Mouse (Mus musculus): ENCODE results near the gene Olfr399. TPM values are rescaled to one million over a fixed set of nuclear protein-coding genes. Genes with fewer than 3 reads are reported as not detected.

The Olfr399 gene
- not detected in 2 replicates for polyA plus RNA-seq (2014; fragmentation: Nextera tagmentation; extraction: Ambion mirVana)

DNA sequence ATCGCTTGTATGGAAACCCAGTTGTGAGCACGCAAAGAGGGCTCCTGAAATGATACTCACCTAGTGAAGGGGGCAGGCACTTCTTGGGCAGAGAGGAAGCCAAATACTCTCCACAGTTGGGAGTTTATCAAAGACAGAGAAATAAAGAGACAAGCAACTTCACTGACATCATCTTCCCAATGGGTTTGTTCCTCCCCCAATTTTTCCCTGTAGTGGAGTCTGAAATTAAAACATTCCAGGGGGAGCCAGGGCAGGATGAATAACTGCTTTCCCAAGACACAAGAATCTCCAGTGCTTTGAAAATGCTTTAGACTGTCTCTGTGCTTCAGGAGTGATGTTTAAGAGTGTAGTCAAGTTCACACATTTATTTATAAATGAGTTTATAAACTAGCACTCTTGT, at the start of gene Olfr399, which contains the start of gene Olfr139:
TSS of gene Olfr399 (minus strand) at position 165 of the 400 bp plus-strand sequence.
TSS of gene Olfr139 (minus strand) at position 101 of the 400 bp plus-strand sequence.
- Histone ChIP-seq H3K9me3 (ENCODE audit: control insufficient read depth, low read depth, low read length) (no peaks in the 10 kb centered on the region), H3K4me3 (ENCODE audit: low read depth, low read length) (no peak within 1 kb of the TSS), H3K27ac (ENCODE audit: low read length) (no peak within 1 kb of the TSS), H3K36me3 (ENCODE audit: control insufficient read depth, insufficient read depth, low read length) (no peaks in the 10 kb centered on the region), H3K4me2 (replicated peaks; ENCODE audit: low read depth, low read length) (no peak within 1 kb of the TSS), H3K27me3 (ENCODE audit: control insufficient read depth, insufficient read depth, low read length) (no peaks in the 10 kb centered on the region), H3K4me1 (ENCODE audit: control insufficient read depth, insufficient read depth, low read length) (no peaks in the 10 kb centered on the region), H3K9ac (replicated peaks; ENCODE audit: low read depth, low read length) (no peak within 1 kb of the TSS)
- WGBS: 84% methylated on average over 2 of the region's 2 CpGs
- no peak for ATAC-seq (ENCODE audit: insufficient number of reproducible peaks, insufficient read depth, low FRiP score, low read depth)

DNA sequence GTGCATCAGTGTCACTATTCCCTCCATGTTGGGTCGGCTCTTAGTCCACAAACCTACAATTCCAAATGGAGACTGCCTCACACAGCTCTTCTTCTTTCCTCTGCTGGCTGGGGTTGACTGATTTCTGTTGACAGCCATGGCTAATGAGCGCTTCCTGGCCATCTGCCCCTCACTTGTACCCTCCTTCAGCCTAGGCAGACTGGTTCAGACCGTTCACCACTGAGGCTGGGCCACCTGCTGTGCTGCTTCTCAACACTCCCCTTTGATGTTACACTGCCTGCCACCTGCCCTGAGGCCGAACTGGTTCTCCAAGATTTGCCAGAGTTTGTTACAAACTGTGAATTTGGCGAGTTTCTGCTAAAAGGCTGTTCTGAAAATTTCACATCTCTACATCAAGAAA, 48.7 kb upstream of the Olfr399 start:
- H3K4me1 ChIP-seq (ENCODE audit: control insufficient read depth, insufficient read depth, low read length): no peaks in the 10 kb centered on the region
- no peak overlapping the region for H3K27ac ChIP-seq (ENCODE audit: low read length)
- no peak overlapping the region for H3K4me3 ChIP-seq (ENCODE audit: low read depth, low read length)
- no peaks in the 10 kb centered on the region for H3K27me3 ChIP-seq (ENCODE audit: control insufficient read depth, insufficient read depth, low read length)
- H3K9ac ChIP-seq (replicated peaks; ENCODE audit: low read depth, low read length): no peak overlapping the region
- H3K9me3 ChIP-seq (ENCODE audit: control insufficient read depth, low read depth, low read length): 0 out of 2 replicates have a peak, but pooled peaks cover 2% of the 10 kb centered on the region
- ATAC-seq (ENCODE audit: insufficient number of reproducible peaks, insufficient read depth, low FRiP score, low read depth): no peak
- H3K4me2 ChIP-seq (replicated peaks; ENCODE audit: low read depth, low read length): no peak overlapping the region
- no peaks in the 10 kb centered on the region for H3K36me3 ChIP-seq (ENCODE audit: control insufficient read depth, insufficient read depth, low read length)
- 29% methylated on average over 5 of the region's 5 CpGs for WGBS

DNA sequence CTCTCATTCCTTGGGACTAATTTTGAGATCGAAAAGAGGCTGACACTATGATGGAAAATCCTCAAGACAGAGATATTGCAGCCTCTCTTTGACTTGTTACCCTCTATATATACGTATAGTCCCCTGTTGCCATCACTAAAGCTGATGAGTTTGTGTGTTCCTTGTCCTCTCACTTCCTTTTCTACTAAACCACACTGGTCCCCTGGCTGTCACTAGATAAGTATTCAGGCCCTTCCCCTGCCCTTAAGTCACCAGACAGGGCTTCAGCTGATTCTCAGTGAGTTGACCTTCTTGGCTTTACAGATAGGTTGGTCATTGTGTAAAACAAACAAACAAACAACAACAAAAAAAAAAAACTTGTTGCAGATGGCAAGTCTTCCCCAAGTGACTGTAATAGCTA, 45.1 kb upstream of the Olfr399 start:
- Histone ChIP-seq H3K36me3 (ENCODE audit: control insufficient read depth, insufficient read depth, low read length) (no peaks in the 10 kb centered on the region), H3K9ac (replicated peaks; ENCODE audit: low read depth, low read length) (no peak overlapping the region), H3K27me3 (ENCODE audit: control insufficient read depth, insufficient read depth, low read length) (no peaks in the 10 kb centered on the region), H3K9me3 (ENCODE audit: control insufficient read depth, low read depth, low read length) (peaks cover 3% of the 10 kb centered on the region; the same call in 1 of the 2 replicates), H3K4me3 (ENCODE audit: low read depth, low read length) (no peak overlapping the region), H3K4me2 (replicated peaks; ENCODE audit: low read depth, low read length) (no peak overlapping the region), H3K4me1 (ENCODE audit: control insufficient read depth, insufficient read depth, low read length) (no peaks in the 10 kb centered on the region), H3K27ac (ENCODE audit: low read length) (no peak overlapping the region)
- 65% methylated on average over 2 of the region's 2 CpGs for WGBS
- no peak for ATAC-seq (ENCODE audit: insufficient number of reproducible peaks, insufficient read depth, low FRiP score, low read depth)

DNA sequence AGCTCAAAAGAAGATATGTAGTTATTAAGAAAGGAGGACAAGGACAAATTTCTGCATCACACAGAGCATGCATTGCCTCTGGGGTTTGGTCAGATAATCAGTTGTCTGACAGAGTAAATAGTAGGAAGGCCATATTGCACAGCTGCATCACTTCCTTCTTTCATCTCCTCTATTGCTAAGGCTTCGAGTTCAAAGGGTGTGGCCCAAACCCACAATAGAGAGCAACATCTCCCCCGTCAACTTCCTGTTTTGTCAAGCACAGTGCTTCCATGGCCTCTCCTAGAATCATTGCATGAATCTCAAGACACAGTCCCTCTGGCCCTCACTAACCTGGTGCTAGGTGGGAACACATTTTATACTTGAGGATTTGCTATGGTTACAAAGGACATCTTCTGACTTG, 44.3 kb upstream of the Olfr399 start:
- Histone ChIP-seq H3K27me3 (ENCODE audit: control insufficient read depth, insufficient read depth, low read length) (no peaks in the 10 kb centered on the region), H3K4me3 (ENCODE audit: low read depth, low read length) (no peak overlapping the region), H3K9ac (replicated peaks; ENCODE audit: low read depth, low read length) (no peak overlapping the region), H3K4me1 (ENCODE audit: control insufficient read depth, insufficient read depth, low read length) (no peaks in the 10 kb centered on the region), H3K4me2 (replicated peaks; ENCODE audit: low read depth, low read length) (no peak overlapping the region), H3K36me3 (ENCODE audit: control insufficient read depth, insufficient read depth, low read length) (no peaks in the 10 kb centered on the region), H3K27ac (ENCODE audit: low read length) (no peak overlapping the region), H3K9me3 (ENCODE audit: control insufficient read depth, low read depth, low read length) (peaks cover 3% of the 10 kb centered on the region; the same call in 1 of the 2 replicates)
- ATAC-seq (ENCODE audit: insufficient number of reproducible peaks, insufficient read depth, low FRiP score, low read depth): no peak
- WGBS: 65% methylated on average over 2 of the region's 2 CpGs

DNA sequence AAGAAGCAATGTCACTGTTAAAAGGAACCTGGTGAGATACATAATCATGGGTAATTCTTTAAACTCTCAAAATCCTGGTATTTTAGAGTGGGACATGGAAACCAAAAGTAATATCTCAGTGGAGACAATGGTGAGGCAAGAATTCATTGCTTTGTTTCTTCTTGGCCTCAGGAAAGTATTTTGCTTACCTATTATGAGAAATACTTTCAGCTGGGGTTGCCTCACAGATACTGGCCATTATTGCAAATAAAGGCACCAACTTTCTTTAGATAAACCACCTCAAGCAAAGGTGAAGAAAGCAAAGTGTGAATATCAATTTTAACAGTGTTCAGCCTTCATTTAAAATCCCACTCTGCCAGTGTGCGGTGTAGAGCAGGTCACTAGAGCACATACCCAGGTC, 13.2 kb upstream of the Olfr399 start, which contains the start of gene Zfp616:
TSS of gene Zfp616 (plus strand) at position 301 of the 400 bp plus-strand sequence.
- H3K4me1 ChIP-seq (ENCODE audit: control insufficient read depth, insufficient read depth, low read length): no peaks in the 10 kb centered on the region
- H3K9me3 ChIP-seq (ENCODE audit: control insufficient read depth, low read depth, low read length): no peaks in the 10 kb centered on the region
- H3K27me3 ChIP-seq (ENCODE audit: control insufficient read depth, insufficient read depth, low read length): no peaks in the 10 kb centered on the region
- H3K36me3 ChIP-seq (ENCODE audit: control insufficient read depth, insufficient read depth, low read length): no peaks in the 10 kb centered on the region
- H3K9ac ChIP-seq (replicated peaks; ENCODE audit: low read depth, low read length): no peak within 1 kb of the TSS
- H3K27ac ChIP-seq (ENCODE audit: low read length): no peak within 1 kb of the TSS
- H3K4me3 ChIP-seq (ENCODE audit: low read depth, low read length): no peak within 1 kb of the TSS
- no peak for ATAC-seq (ENCODE audit: insufficient number of reproducible peaks, insufficient read depth, low FRiP score, low read depth)
- no peak within 1 kb of the TSS for H3K4me2 ChIP-seq (replicated peaks; ENCODE audit: low read depth, low read length)
- WGBS: 91% methylated on average over 1 of the region's 1 CpGs

DNA sequence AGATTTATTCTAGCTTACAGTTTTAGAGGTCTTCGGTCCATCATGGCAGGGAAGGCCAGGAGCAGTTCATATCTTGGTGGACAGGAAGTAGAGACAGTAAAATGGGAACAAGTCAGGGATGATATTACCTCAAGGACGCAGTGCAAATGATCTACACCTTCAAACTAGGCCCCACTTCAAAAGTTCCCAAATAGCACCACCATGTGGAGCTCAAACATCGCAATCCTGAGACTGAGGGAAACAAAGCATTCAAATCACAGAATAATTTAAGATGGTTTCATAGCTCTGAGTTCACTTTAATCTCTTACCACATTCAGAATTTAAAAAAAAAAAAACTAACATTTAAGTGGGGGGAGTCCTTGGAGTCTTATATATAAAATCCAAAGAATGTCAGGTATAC, 5.1 kb downstream of the Olfr399 start:
- ATAC-seq (ENCODE audit: insufficient number of reproducible peaks, insufficient read depth, low FRiP score, low read depth): no peak
- Histone ChIP-seq H3K4me3 (ENCODE audit: low read depth, low read length) (no peak overlapping the region), H3K36me3 (ENCODE audit: control insufficient read depth, insufficient read depth, low read length) (no peaks in the 10 kb centered on the region), H3K4me2 (replicated peaks; ENCODE audit: low read depth, low read length) (no peak overlapping the region), H3K27me3 (ENCODE audit: control insufficient read depth, insufficient read depth, low read length) (no peaks in the 10 kb centered on the region), H3K27ac (ENCODE audit: low read length) (no peak overlapping the region), H3K9ac (replicated peaks; ENCODE audit: low read depth, low read length) (no peak overlapping the region), H3K4me1 (ENCODE audit: control insufficient read depth, insufficient read depth, low read length) (no peaks in the 10 kb centered on the region), H3K9me3 (ENCODE audit: control insufficient read depth, low read depth, low read length) (no peaks in the 10 kb centered on the region)
- 72% methylated on average over 3 of the region's 3 CpGs for WGBS

Other genes with a start within 250 kb of the Olfr399 start
- not detected in 2 replicates for gene Olfr392, start 239.6 kb downstream of the Olfr399 start, polyA plus RNA-seq (2014; fragmentation: Nextera tagmentation; extraction: Ambion mirVana)
- not detected in 2 replicates for gene Olfr393, start 205.2 kb downstream of the Olfr399 start, polyA plus RNA-seq (2014; fragmentation: Nextera tagmentation; extraction: Ambion mirVana)
- gene Olfr394, start 165.8 kb downstream of the Olfr399 start, polyA plus RNA-seq (2014; fragmentation: Nextera tagmentation; extraction: Ambion mirVana): not detected in 2 replicates
- not detected in 2 replicates for gene Olfr395, start 147.3 kb downstream of the Olfr399 start, polyA plus RNA-seq (2014; fragmentation: Nextera tagmentation; extraction: Ambion mirVana)
- not detected in 2 replicates for gene Olfr23, start 119.9 kb downstream of the Olfr399 start, polyA plus RNA-seq (2014; fragmentation: Nextera tagmentation; extraction: Ambion mirVana)
- gene Olfr397, start 95.8 kb downstream of the Olfr399 start, polyA plus RNA-seq (2014; fragmentation: Nextera tagmentation; extraction: Ambion mirVana): not detected in 2 replicates
- not detected in 2 replicates for gene Olfr398, start 66.2 kb downstream of the Olfr399 start, polyA plus RNA-seq (2014; fragmentation: Nextera tagmentation; extraction: Ambion mirVana)
- not detected in 2 replicates for gene Olfr139, start 64 bp downstream of the Olfr399 start, polyA plus RNA-seq (2014; fragmentation: Nextera tagmentation; extraction: Ambion mirVana)
- not detected in 2 replicates for gene Zfp616, start 13.3 kb upstream of the Olfr399 start, polyA plus RNA-seq (2014; fragmentation: Nextera tagmentation; extraction: Ambion mirVana)
- gene Olfr401, start 57.1 kb upstream of the Olfr399 start, polyA plus RNA-seq (2014; fragmentation: Nextera tagmentation; extraction: Ambion mirVana): not detected in 2 replicates
- gene Olfr402, start 96.9 kb upstream of the Olfr399 start, polyA plus RNA-seq (2014; fragmentation: Nextera tagmentation; extraction: Ambion mirVana): not detected in 2 replicates
- gene Olfr403, start 129.6 kb upstream of the Olfr399 start, polyA plus RNA-seq (2014; fragmentation: Nextera tagmentation; extraction: Ambion mirVana): not detected in 2 replicates
- gene Olfr43, start 154.8 kb upstream of the Olfr399 start, polyA plus RNA-seq (2014; fragmentation: Nextera tagmentation; extraction: Ambion mirVana): not detected in 2 replicates
- gene Olfr406, start 203.2 kb upstream of the Olfr399 start, polyA plus RNA-seq (2014; fragmentation: Nextera tagmentation; extraction: Ambion mirVana): not detected in 2 replicates
- gene Olfr59, start 227.1 kb upstream of the Olfr399 start, polyA plus RNA-seq (2014; fragmentation: Nextera tagmentation; extraction: Ambion mirVana): not detected in 2 replicates

Measured in stomach, embryonic 14.5 days (tissue).